Mouse (Mus musculus): ENCODE data around the gene Carmil1. TPM values are rescaled to one million over a fixed set of nuclear protein-coding genes. Genes with fewer than 3 reads are reported as not detected.

The Carmil1 gene
- total RNA-seq, 4 experiments from 2014 or later = 0.51 to 5.9 (median 0.98) TPM

- no peak for DNase-seq (ENCODE audit: low spot score in 2 of 2)
These were observed 125.4 kb downstream of the Carmil1 start for GRCm38 (mm10) chr13:24155190-24155589.

- DNase-seq (ENCODE audit: low spot score in 2 of 2) = no peak
These were observed 126.1 kb downstream of the Carmil1 start for GRCm38 (mm10) chr13:24154281-24155061.

GRCm38 (mm10) chr13:24152610-24153009 lies 128.0 kb downstream of the Carmil1 start:
- DNase-seq (ENCODE audit: low spot score in 2 of 2) = no peak

- DNase-seq (ENCODE audit: low spot score in 2 of 2) = no peak
These were observed 129.3 kb downstream of the Carmil1 start for GRCm38 (mm10) chr13:24151335-24151734.

GRCm38 (mm10) chr13:24148549-24148948 lies 132.0 kb downstream of the Carmil1 start:
- no peak for DNase-seq (ENCODE audit: low spot score in 2 of 2)

- DNase-seq (ENCODE audit: low spot score in 2 of 2) = no peak
These were observed 133.6 kb downstream of the Carmil1 start for GRCm38 (mm10) chr13:24147006-24147405.

GRCm38 (mm10) chr13:24146541-24146940 lies 134.1 kb downstream of the Carmil1 start:
- no peak for DNase-seq (ENCODE audit: low spot score in 2 of 2)

- DNase-seq (ENCODE audit: low spot score in 2 of 2) = no peak
These were observed 135.7 kb downstream of the Carmil1 start for GRCm38 (mm10) chr13:24144858-24145257.

- DNase-seq (ENCODE audit: low spot score in 2 of 2) = no peak
These were observed 136.5 kb downstream of the Carmil1 start for GRCm38 (mm10) chr13:24144141-24144540.

GRCm38 (mm10) chr13:24136836-24137235 lies 143.8 kb downstream of the Carmil1 start:
- DNase-seq (ENCODE audit: low spot score in 2 of 2) = no peak

- peak in 1 of 2 experiments; percentile 2 for DNase-seq (ENCODE audit: low spot score in 2 of 2)
These were observed 145.0 kb downstream of the Carmil1 start for GRCm38 (mm10) chr13:24135282-24136230.

- DNase-seq (ENCODE audit: low spot score in 2 of 2) = no peak
These were observed 147.7 kb downstream of the Carmil1 start for GRCm38 (mm10) chr13:24132866-24133265.

GRCm38 (mm10) chr13:24131319-24131718 lies 149.3 kb downstream of the Carmil1 start:
- DNase-seq (ENCODE audit: low spot score in 2 of 2) = no peak

GRCm38 (mm10) chr13:24130741-24131140 lies 149.9 kb downstream of the Carmil1 start:
- no peak for DNase-seq (ENCODE audit: low spot score in 2 of 2)

- DNase-seq (ENCODE audit: low spot score in 2 of 2) = no peak
These were observed 151.9 kb downstream of the Carmil1 start for GRCm38 (mm10) chr13:24128731-24129130.

GRCm38 (mm10) chr13:24125865-24126264 lies 154.7 kb downstream of the Carmil1 start:
- no peak for DNase-seq (ENCODE audit: low spot score in 2 of 2)

- DNase-seq (ENCODE audit: low spot score in 2 of 2) = no peak
These were observed 163.3 kb downstream of the Carmil1 start for GRCm38 (mm10) chr13:24117181-24117812.

- DNase-seq (ENCODE audit: low spot score in 2 of 2) = no peak
These were observed 167.8 kb downstream of the Carmil1 start for GRCm38 (mm10) chr13:24112689-24113348.

GRCm38 (mm10) chr13:24110329-24110728 lies 170.3 kb downstream of the Carmil1 start:
- DNase-seq (ENCODE audit: low spot score in 2 of 2) = no peak

- no peak for DNase-seq (ENCODE audit: low spot score in 2 of 2)
These were observed 172.3 kb downstream of the Carmil1 start for GRCm38 (mm10) chr13:24108282-24108681.

GRCm38 (mm10) chr13:24107058-24107457 lies 173.5 kb downstream of the Carmil1 start:
- DNase-seq (ENCODE audit: low spot score in 2 of 2) = no peak

Measured in gastrocnemius, adult 8-10 months (tissue).